Mouse (Mus musculus) embryo, embryonic 10.5 days (tissue): ENCODE results near the gene Arid3c.

Experiments
- DNase-seq: peaks from one replicate; pipeline ENCODE4 v3.0.0-alpha.2; 2015; ENCODE audit warnings: low spot score

The Arid3c gene

DNA sequence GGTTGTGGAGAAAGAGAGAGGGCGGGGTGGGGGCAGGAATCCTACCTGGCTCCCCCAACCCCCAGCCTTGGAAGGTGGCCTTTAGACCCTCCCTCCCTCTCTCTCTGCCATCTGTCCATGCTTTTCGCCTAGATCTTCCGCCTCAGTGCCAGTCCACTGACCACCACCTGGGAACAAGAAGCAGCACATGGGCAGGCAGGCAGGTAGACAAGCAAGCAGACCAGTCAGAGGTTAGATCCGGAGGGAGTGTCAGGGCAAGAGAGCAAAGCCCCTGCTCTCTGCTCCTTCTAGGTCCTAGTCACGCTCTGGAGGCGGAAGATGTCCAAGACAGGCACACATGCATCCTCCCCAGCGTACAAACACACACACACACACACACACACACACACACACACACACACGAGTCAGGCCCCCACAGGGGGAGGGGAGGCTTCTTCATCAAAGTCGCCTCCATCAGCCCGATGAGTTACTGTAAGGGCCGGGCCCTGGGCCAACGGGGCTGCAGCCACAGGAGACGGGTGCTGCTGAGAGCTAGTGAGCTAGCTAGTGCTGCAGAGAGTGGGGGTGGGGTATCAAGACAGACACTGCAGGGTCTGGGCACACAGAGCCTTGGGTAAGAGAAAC, 53.8 kb downstream of the Arid3c start:
- no peak for DNase-seq

GRCm38 (mm10) chr4:41676248-41677005, 54.5 kb downstream of the Arid3c start:
- no peak for DNase-seq
